Mouse (Mus musculus): ENCODE measurements at regions not wholly inside any gene's neighbourhood (a gene's known extent, or its start where the extent isn't known, plus 50 kb on each side); places are given as distances from the start of the nearest gene placed in this dataset.

DNA sequence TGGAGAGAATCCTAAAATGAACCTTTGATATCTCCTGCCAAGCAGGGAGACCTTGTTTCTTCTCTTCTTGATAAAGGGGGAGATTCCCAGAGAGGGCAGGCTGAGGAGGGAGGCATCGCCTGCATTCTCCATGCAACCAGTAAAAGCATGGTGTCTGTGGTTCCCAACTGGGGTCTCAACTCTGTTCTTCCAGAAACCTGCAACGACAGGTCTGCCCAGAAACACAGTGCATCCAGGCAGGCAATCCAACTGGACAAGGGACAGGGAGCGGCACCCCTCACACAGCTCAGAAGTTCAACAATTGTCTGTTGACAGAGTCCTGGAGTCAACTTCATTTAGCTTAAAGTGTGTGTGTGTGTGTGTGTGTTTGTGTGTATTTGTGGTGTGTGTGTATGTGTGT is 75.0 kb upstream of the Lrpprc start:
- Histone ChIP-seq H3K27me3 (no peaks in the 10 kb centered on the region), H3K9ac (replicated peaks) (no peak overlapping the region), H3K4me1 (replicated peaks) (0 out of 2 replicates have a peak, but pooled peaks cover under 1% of the 10 kb centered on the region), H3K4me2 (no peak overlapping the region), H3K27ac (no peak overlapping the region), H3K4me3 (replicated peaks) (no peak overlapping the region), H3K36me3 (no peaks in the 10 kb centered on the region), H3K9me3 (no peaks in the 10 kb centered on the region)
- WGBS, result 81% methylated on average over 3 of the region's 3 CpGs
- ATAC-seq (ENCODE audit: insufficient number of reproducible peaks, insufficient read depth, low FRiP score, low TSS enrichment, low read depth), result no peak

DNA sequence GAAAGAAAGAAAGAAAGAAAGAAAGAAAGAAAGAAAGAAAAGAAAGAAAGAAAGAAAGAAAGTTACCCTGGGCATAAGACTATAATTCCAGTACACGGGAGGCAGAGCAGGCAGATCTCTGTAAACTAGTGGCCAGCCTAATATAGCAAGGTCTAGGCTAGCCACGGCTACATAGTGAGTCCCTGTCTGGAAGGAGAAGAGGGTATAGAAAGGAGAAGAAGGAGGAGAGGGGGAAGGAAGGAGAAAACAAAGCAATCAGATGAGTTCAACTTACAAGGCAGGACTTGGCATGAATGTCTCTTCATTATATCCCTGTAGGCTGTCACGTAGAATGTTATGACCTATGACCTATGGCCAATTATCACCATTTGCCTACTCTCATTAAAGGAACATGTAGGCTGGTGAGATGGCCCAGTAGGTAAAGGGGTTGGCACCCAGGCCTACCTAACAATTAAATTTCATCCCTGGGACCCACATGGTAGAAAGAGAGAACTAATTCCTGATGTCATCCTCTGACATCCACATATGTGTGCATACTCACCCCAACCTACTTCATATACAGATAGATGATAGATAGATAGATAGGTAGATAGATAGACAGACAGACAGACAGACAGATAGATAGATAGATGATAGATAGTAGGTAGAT is 78.6 kb upstream of the Lrpprc start:
- Histone ChIP-seq H3K4me3 (replicated peaks) (no peak overlapping the region), H3K9ac (replicated peaks) (no peak overlapping the region), H3K4me2 (no peak overlapping the region), H3K9me3 (no peaks in the 10 kb centered on the region), H3K4me1 (replicated peaks) (no peaks in the 10 kb centered on the region), H3K36me3 (no peaks in the 10 kb centered on the region), H3K27me3 (no peaks in the 10 kb centered on the region), H3K27ac (no peak overlapping the region)
- WGBS, result 79% methylated on average over 3 of the region's 3 CpGs
- no peak for ATAC-seq (ENCODE audit: insufficient number of reproducible peaks, insufficient read depth, low FRiP score, low TSS enrichment, low read depth)

DNA sequence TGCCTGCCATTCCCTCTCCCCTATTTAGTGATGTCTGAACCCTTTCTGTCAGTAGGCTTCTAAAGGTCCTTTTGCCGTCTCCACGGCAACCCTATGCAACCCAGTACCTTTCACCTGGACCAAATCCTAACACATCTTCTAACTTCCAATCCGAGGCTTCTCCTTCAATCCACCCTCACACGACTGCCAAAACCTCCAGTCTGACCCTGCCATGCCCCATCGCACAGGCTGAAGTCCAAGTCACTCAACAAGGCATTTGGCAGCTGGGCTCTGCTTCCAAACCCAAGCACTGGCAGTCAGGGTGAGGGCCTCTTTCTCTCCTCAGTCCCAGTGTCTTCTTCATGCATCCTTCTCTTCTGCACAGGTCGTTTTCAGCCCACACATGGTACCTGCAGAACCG is 83.0 kb upstream of the Lrpprc start:
- no peak overlapping the region for H3K27ac ChIP-seq
- WGBS, result 82% methylated on average over 7 of the region's 7 CpGs
- H3K36me3 ChIP-seq, result no peaks in the 10 kb centered on the region
- H3K4me1 ChIP-seq (replicated peaks), result no peaks in the 10 kb centered on the region
- no peak overlapping the region for H3K4me2 ChIP-seq
- no peaks in the 10 kb centered on the region for H3K9me3 ChIP-seq
- no peak for ATAC-seq (ENCODE audit: insufficient number of reproducible peaks, insufficient read depth, low FRiP score, low TSS enrichment, low read depth)
- no peak overlapping the region for H3K9ac ChIP-seq (replicated peaks)
- no peaks in the 10 kb centered on the region for H3K27me3 ChIP-seq
- no peak overlapping the region for H3K4me3 ChIP-seq (replicated peaks)

DNA sequence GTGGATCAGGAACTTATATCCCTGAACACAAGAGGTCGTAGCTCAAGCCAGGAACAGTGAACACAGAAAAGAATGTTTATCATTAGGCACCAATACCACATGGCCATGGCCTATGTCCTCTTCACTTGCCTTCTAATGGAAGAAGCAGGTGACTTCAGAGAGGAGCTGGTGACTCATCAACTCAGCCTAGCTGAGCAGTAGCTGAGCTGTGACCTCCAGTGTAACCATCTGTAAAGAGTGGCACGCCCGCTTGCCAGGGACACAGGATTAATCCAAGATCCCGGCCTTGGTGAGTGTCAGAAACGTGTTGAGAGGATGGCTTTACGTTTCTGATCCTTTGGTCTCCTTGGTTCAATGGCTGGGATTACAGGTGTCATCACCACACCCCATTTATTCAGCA is 82.0 kb upstream of the Ppm1b start:
- Histone ChIP-seq H3K9ac (replicated peaks) (no peak overlapping the region), H3K9me3 (no peaks in the 10 kb centered on the region), H3K27me3 (no peaks in the 10 kb centered on the region), H3K4me2 (no peak overlapping the region), H3K4me1 (replicated peaks) (no peaks in the 10 kb centered on the region), H3K4me3 (replicated peaks) (no peak overlapping the region), H3K27ac (no peak overlapping the region), H3K36me3 (no peaks in the 10 kb centered on the region)
- 74% methylated on average over 6 of the region's 6 CpGs for WGBS
- ATAC-seq (ENCODE audit: insufficient number of reproducible peaks, insufficient read depth, low FRiP score, low TSS enrichment, low read depth), result no peak

DNA sequence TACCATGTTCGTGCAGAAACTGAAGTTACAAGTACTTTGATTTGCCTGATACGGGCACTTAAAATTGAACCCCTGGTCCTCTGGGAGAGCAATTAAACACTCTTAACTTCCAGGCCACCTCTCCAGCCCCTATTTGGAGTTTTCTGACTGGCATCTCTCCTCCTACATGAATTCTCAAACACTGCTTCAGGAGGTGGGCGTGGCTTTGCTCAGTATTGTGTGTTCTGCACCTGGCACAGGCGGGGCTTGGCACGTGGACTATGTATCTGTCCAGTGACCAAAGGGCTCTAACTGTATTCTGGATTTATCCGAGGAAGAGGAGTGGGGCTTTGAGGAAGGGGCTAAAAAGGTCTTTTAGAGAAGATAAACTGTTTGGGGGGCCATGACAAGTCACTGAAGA is 81.5 kb upstream of the Ppm1b start:
- Histone ChIP-seq H3K4me2 (no peak overlapping the region), H3K27ac (no peak overlapping the region), H3K9me3 (no peaks in the 10 kb centered on the region), H3K27me3 (no peaks in the 10 kb centered on the region), H3K4me3 (replicated peaks) (no peak overlapping the region), H3K9ac (replicated peaks) (no peak overlapping the region), H3K4me1 (replicated peaks) (no peaks in the 10 kb centered on the region), H3K36me3 (no peaks in the 10 kb centered on the region)
- no peak for ATAC-seq (ENCODE audit: insufficient number of reproducible peaks, insufficient read depth, low FRiP score, low TSS enrichment, low read depth)
- 80% methylated on average over 6 of the region's 6 CpGs for WGBS

DNA sequence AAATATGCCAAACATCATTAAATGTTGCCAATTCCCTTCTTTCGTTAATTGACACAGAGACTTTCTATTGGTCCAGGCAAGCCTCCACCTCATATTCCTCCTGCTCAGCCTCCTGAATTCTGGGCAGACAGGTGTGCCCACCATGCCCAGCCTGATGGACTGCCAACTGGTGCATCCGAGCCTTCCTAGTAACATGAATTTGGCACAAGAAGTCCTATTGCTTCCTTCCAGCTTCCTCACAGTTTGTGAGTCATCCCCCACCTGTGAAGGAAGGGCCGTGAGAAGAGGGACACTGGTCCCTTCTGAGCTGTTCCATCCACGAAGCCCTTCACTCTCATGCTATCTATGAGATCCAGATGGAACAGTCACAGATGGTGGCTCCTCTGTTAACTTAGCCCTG is 80.5 kb upstream of the Ppm1b start:
- Histone ChIP-seq H3K9me3 (no peaks in the 10 kb centered on the region), H3K36me3 (no peaks in the 10 kb centered on the region), H3K27me3 (no peaks in the 10 kb centered on the region), H3K4me2 (no peak overlapping the region), H3K4me1 (replicated peaks) (no peaks in the 10 kb centered on the region), H3K4me3 (replicated peaks) (no peak overlapping the region), H3K9ac (replicated peaks) (no peak overlapping the region), H3K27ac (no peak overlapping the region)
- WGBS, result 85% methylated on average over 4 of the region's 4 CpGs
- no peak for ATAC-seq (ENCODE audit: insufficient number of reproducible peaks, insufficient read depth, low FRiP score, low TSS enrichment, low read depth)

DNA sequence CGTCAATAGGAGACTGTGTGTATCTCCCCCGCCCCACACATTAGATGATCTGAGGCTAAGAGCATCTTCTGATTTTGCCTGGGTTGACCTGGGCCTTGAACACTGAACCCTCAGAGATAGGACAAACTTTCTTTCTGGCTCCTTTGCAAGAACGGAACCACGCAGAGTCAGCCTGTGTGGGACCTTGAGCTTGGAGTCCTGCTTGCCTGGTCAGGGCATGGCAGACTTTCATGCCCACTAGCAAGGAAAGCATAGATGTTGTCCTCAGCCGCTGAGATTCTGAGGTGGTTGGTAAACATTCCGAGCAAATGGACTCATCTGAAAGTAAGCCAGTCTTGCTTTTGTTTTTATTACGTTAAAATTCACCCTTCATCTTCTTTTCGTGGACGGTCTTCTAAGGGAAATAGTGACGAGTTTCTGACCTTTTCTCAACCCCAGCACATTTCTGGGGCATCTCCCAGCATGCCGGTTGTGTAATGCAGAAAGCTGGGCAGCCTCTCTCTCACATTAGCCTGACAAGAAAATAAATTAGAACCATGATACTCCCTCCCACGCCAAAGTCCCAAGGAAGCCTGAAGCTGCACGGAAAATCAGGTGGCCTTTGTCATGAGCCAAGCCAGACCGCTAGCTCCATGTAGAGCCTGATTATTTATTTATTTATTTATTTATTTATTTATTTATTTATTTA is 79.2 kb upstream of the Ppm1b start:
- WGBS, result 79% methylated on average over 14 of the region's 14 CpGs
- Histone ChIP-seq H3K4me2 (no peak overlapping the region), H3K36me3 (no peaks in the 10 kb centered on the region), H3K9me3 (no peaks in the 10 kb centered on the region), H3K27ac (no peak overlapping the region), H3K27me3 (no peaks in the 10 kb centered on the region), H3K4me1 (replicated peaks) (no peaks in the 10 kb centered on the region), H3K4me3 (replicated peaks) (no peak overlapping the region), H3K9ac (replicated peaks) (no peak overlapping the region)
- ATAC-seq (ENCODE audit: insufficient number of reproducible peaks, insufficient read depth, low FRiP score, low TSS enrichment, low read depth), result no peak

DNA sequence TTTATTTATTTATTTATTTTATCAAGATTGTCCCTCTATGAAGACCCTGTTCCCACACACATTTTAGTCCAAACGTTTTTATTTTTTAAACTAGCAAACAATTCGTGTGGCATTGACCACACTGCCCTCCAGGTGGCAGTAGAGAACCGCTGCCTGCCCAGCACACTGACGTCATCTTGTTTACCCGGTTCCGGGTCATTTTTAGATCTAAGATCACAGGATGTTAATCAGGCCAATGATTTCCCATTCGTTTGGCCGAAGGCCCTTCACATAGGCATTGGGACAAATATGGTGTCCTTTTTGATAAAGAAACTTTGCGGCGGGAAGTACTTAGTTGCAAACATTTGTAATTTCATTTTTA is 78.7 kb upstream of the Ppm1b start:
- WGBS, result 23% methylated on average over 10 of the region's 10 CpGs
- Histone ChIP-seq H3K27ac (no peak overlapping the region), H3K4me1 (replicated peaks) (no peaks in the 10 kb centered on the region), H3K9me3 (no peaks in the 10 kb centered on the region), H3K9ac (replicated peaks) (no peak overlapping the region), H3K4me3 (replicated peaks) (peak overlapping the region; percentile 19; the same call in 1 of the 2 replicates), H3K27me3 (no peaks in the 10 kb centered on the region), H3K4me2 (peak overlapping the region; percentile 35; the same call in 1 of the 2 replicates), H3K36me3 (no peaks in the 10 kb centered on the region)
- ATAC-seq (ENCODE audit: insufficient number of reproducible peaks, insufficient read depth, low FRiP score, low TSS enrichment, low read depth), result no peak

DNA sequence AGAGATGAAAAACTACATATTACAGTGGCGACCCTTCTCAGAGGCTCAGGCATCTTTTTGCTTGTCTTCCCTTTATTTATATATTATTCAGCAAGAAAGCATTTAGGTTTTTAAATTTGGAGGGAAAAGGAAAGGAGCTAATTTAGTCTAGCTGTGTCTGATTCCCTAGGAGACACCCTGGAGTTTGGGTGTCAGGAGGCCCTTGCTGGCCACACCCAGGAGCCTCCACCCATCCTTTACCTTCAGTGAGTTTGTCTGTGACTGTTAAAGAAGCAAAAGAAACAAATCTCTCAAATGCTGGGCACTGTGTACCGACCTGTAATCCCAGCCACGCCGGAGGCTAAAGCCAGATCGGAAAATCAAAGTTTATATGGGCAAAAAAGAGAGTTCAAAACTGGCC is 78.2 kb upstream of the Ppm1b start:
- Histone ChIP-seq H3K36me3 (no peaks in the 10 kb centered on the region), H3K9me3 (no peaks in the 10 kb centered on the region), H3K27ac (no peak overlapping the region), H3K4me2 (no peak overlapping the region), H3K9ac (replicated peaks) (no peak overlapping the region), H3K27me3 (no peaks in the 10 kb centered on the region), H3K4me3 (replicated peaks) (no peak overlapping the region), H3K4me1 (replicated peaks) (no peaks in the 10 kb centered on the region)
- ATAC-seq (ENCODE audit: insufficient number of reproducible peaks, insufficient read depth, low FRiP score, low TSS enrichment, low read depth), result no peak
- WGBS, result 85% methylated on average over 5 of the region's 5 CpGs

DNA sequence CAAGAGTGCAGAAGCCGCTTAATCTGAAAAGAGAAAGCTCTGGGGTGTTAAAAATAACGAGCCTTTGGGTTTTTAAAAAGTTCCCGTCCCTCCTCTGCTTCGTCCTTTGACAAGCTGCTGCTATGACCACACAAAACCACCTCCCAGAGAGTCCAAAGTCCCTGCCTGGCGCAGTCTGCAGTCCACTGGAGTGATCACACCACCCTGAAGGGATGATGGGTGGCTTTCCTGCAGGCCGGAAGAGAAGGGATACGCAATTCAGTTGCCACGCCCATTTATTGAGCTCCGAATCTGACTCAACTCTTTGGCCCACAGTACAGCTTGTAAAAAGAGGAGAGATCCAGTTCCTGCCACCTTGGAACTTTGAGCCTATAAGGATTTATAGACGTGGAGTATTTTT is 77.4 kb upstream of the Ppm1b start:
- no peak overlapping the region for H3K4me3 ChIP-seq (replicated peaks)
- 73% methylated on average over 10 of the region's 10 CpGs for WGBS
- no peak overlapping the region for H3K9ac ChIP-seq (replicated peaks)
- H3K27me3 ChIP-seq, result no peaks in the 10 kb centered on the region
- no peak for ATAC-seq (ENCODE audit: insufficient number of reproducible peaks, insufficient read depth, low FRiP score, low TSS enrichment, low read depth)
- no peaks in the 10 kb centered on the region for H3K9me3 ChIP-seq
- H3K4me2 ChIP-seq, result no peak overlapping the region
- H3K36me3 ChIP-seq, result no peaks in the 10 kb centered on the region
- H3K4me1 ChIP-seq (replicated peaks), result no peaks in the 10 kb centered on the region
- no peak overlapping the region for H3K27ac ChIP-seq

DNA sequence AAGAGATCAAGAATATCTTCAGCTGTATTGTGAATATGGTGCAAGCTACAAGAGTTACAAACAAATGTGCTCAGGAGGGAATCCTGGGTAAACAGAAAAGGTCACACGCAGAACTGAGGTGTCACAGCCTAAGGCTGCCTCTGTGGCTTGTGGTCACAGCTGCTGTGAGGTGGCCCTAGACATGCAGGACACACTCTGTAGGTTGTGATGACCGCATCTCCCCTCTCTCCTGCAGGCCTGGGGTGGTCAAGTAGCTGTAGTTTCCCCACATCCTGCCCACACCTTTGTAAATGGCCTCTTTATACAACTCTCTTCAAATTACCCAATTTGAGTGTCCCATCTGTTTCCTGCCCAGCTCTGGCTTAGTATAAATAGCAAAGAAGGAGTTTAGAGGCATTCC is 75.6 kb upstream of the Ppm1b start:
- no peak overlapping the region for H3K27ac ChIP-seq
- no peaks in the 10 kb centered on the region for H3K36me3 ChIP-seq
- no peak for ATAC-seq (ENCODE audit: insufficient number of reproducible peaks, insufficient read depth, low FRiP score, low TSS enrichment, low read depth)
- no peaks in the 10 kb centered on the region for H3K27me3 ChIP-seq
- WGBS, result 65% methylated on average over 2 of the region's 2 CpGs
- no peak overlapping the region for H3K9ac ChIP-seq (replicated peaks)
- H3K9me3 ChIP-seq, result no peaks in the 10 kb centered on the region
- H3K4me3 ChIP-seq (replicated peaks), result no peak overlapping the region
- no peak overlapping the region for H3K4me2 ChIP-seq
- no peaks in the 10 kb centered on the region for H3K4me1 ChIP-seq (replicated peaks)

DNA sequence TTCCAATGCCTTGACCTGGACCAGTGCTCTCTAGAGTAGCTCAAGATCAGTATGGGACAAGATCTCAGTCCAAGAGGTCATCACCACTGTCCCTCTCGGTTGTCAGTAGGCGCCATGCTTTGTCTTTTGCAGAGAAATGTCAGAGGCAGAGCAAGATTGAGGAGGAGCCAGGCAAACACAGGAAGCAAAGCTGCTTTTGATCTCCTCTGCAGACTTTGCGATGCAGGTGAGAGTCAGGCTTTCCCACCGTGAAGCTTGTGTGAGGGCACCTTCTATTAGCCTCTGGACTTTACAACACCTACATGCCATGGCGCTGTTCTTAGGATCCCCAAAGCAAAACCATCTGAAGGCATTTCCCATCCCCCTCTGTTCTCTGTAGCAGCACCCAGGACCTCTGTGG is 68.0 kb upstream of the Ppm1b start:
- 80% methylated on average over 5 of the region's 5 CpGs for WGBS
- Histone ChIP-seq H3K4me2 (no peak overlapping the region), H3K27me3 (no peaks in the 10 kb centered on the region), H3K9me3 (no peaks in the 10 kb centered on the region), H3K36me3 (no peaks in the 10 kb centered on the region), H3K4me3 (replicated peaks) (no peak overlapping the region), H3K27ac (no peak overlapping the region), H3K9ac (replicated peaks) (no peak overlapping the region), H3K4me1 (replicated peaks) (no peaks in the 10 kb centered on the region)
- no peak for ATAC-seq (ENCODE audit: insufficient number of reproducible peaks, insufficient read depth, low FRiP score, low TSS enrichment, low read depth)
